Mouse (Mus musculus) heart, adult 18-20 months (tissue): ENCODE results near the gene Cdk20. TPM values are rescaled to one million over a fixed set of nuclear protein-coding genes. Genes with fewer than 3 reads are reported as not detected.

Experiments used
- DNase-seq, 2 experiments: peaks; one replicate each; pipeline ENCODE4 v3.0.0; 2021 to 2022; ENCODE audit warnings: mixed read lengths in 1 of 2
- total RNA-seq, 2 experiments: library from RNA; stranded (reverse); gene quantifications; 2 replicates each; pipeline ENCODE4 v1.2.3; 2021

Gene Cdk20
- total RNA-seq, 2 experiments from 2014 or later, result 2.5 to 4.4 TPM

DNA sequence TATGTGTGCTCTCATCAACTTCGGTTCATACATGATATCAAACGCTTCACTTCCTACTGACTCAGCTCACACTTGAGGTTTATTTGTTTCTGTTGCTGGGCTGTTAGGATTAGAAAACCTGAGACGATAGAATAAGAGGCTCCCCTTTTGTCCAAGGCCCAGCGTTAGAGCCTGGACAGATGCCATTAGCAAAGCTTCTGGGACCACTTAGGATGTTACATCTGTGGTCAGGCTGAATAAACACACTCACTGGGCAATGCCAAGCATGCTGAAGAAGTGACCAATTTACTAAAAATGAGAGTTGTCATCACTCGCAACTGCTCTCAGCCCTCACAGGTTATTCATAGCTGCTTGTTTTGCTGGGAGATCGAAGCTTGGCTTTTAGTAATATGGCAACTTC, 57.8 kb downstream of the Cdk20 start:
- no peak for DNase-seq

Other genes with a start within 250 kb of the Cdk20 start
- 10 to 100 TPM in 1 of 2 experiments, 1 to 10 TPM in 1; 8.6 to 10.9 TPM for gene Cdc14b, start 157.0 kb upstream of the Cdk20 start, total RNA-seq
- gene Aaed1, start 119.6 kb upstream of the Cdk20 start, total RNA-seq, result 10 to 100 TPM; 57.7 to 58.6 TPM
- gene Ctsl, start 61.4 kb upstream of the Cdk20 start, total RNA-seq, result 100 to 1,000 TPM; 218 to 254 TPM
- not detected for gene Fam240b, start 65.5 kb downstream of the Cdk20 start, total RNA-seq